Mouse (Mus musculus) erythroblast, adult 5-6 weeks (primary cell): Measurements from ENCODE around the gene Cdh4. TPM values are rescaled to one million over a fixed set of nuclear protein-coding genes. Genes with fewer than 3 reads are reported as not detected.

Source experiments
- ATAC-seq: replicated peaks from 2 replicates; pipeline ENCODE4 v1.8.0; 2016; ENCODE audit warnings: moderate number of reproducible peaks, mild to moderate bottlenecking, moderate TSS enrichment, inconsistent platforms; ENCODE audit not compliant: poor library complexity, low FRiP score, severe bottlenecking
- total RNA-seq, 2 experiments: library from RNA; stranded (forward) in 1 of 2; stranded (reverse) in 1 of 2; fragments of 150-400 nt in 1 of 2; fragments of 200-764, 138-1000 nt in 1 of 2; gene quantifications; 2 replicates each; pipeline versions ENCODE4 v1.2.3 to v1.2.4; 2015 to 2017; ENCODE audit warnings: low replicate concordance in 2 of 2

The Cdh4 gene
- total RNA-seq (2015; ENCODE audit: low replicate concordance) (not detected in 2 replicates), total RNA-seq (2017; ENCODE audit: low replicate concordance) (not detected in 2 replicates)

- no peak for ATAC-seq
Measured at GRCm38 (mm10) chr2:179442191-179442540, at the start of gene Cdh4. Cdh4 (plus strand) TSS chr2:179442431.

- no peak for ATAC-seq
Measured at GRCm38 (mm10) chr2:179395442-179395841, 46.8 kb upstream of the Cdh4 start.

GRCm38 (mm10) chr2:179399645-179400249 lies 42.5 kb upstream of the Cdh4 start:
- no peak for ATAC-seq

GRCm38 (mm10) chr2:179410866-179411561 lies 31.2 kb upstream of the Cdh4 start:
- no peak for ATAC-seq

GRCm38 (mm10) chr2:179412966-179413365 lies 29.3 kb upstream of the Cdh4 start:
- ATAC-seq = no peak

GRCm38 (mm10) chr2:179414253-179414652 lies 28.0 kb upstream of the Cdh4 start:
- ATAC-seq = no peak

- no peak for ATAC-seq
Measured at GRCm38 (mm10) chr2:179414704-179415103, 27.5 kb upstream of the Cdh4 start.

GRCm38 (mm10) chr2:179415892-179416403 lies 26.3 kb upstream of the Cdh4 start:
- ATAC-seq = no peak

- ATAC-seq = no peak
Measured at GRCm38 (mm10) chr2:179416587-179417227, 25.5 kb upstream of the Cdh4 start.

- ATAC-seq = no peak
Measured at GRCm38 (mm10) chr2:179425602-179426001, 16.6 kb upstream of the Cdh4 start.

- ATAC-seq = no peak
Measured at GRCm38 (mm10) chr2:179428889-179429288, 13.3 kb upstream of the Cdh4 start.

- ATAC-seq = no peak
Measured at GRCm38 (mm10) chr2:179440161-179440560, 2.1 kb upstream of the Cdh4 start.

GRCm38 (mm10) chr2:179441086-179441485 lies 1.1 kb upstream of the Cdh4 start:
- no peak for ATAC-seq

GRCm38 (mm10) chr2:179441717-179442116 lies 514 bp upstream of the Cdh4 start:
- no peak for ATAC-seq

GRCm38 (mm10) chr2:179442541-179443225 lies 452 bp downstream of the Cdh4 start:
- no peak for ATAC-seq

- ATAC-seq = no peak
Measured at GRCm38 (mm10) chr2:179443226-179443815, 1.1 kb downstream of the Cdh4 start.

- ATAC-seq = no peak
Measured at GRCm38 (mm10) chr2:179443959-179444358, 1.7 kb downstream of the Cdh4 start.

GRCm38 (mm10) chr2:179448256-179448655 lies 6.0 kb downstream of the Cdh4 start:
- ATAC-seq = no peak

GRCm38 (mm10) chr2:179449018-179449417 lies 6.8 kb downstream of the Cdh4 start:
- ATAC-seq = no peak

GRCm38 (mm10) chr2:179459196-179459595 lies 17.0 kb downstream of the Cdh4 start:
- no peak for ATAC-seq
